Mouse (Mus musculus): ENCODE results near the gene Cacul1. TPM values are rescaled to one million over a fixed set of nuclear protein-coding genes. Genes with fewer than 3 reads are reported as not detected.

Cacul1 gene
- total and polyA plus RNA-seq, 2 experiments = 12.2 to 28.1 TPM

DNA sequence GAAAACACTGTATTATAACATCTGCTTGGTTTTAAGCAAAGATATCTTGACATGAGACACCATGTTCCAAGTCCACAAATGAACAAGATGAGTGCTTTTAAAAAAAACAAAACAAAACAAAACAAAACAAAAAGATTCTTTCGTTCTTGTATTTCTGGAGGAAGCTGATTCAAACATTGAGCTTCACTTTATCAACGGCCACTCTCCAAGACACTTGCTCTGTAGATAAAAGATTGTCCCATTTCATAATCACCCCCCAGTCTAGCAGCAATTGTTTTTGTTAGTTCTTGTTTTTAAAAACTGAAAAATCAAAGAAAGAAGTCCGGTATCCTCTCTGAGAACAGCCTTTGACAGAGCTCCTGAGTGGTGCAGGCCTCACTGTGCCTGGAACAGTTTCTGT lies 52.2 kb downstream of the Cacul1 start:
- Histone ChIP-seq H3K4me1 (ENCODE audit: control insufficient read depth, insufficient read depth, low read length) (peaks cover 10% of the 10 kb centered on the region), H3K79me2 (ENCODE audit: control insufficient read depth, insufficient read depth, low read length) (no peaks in the 10 kb centered on the region), H3K9ac (ENCODE audit: low read depth, low read length) (no peak overlapping the region), H3K4me3 (ENCODE audit: insufficient read depth, low read depth, low read length) (no peak overlapping the region), H3K27me3 (ENCODE audit: control insufficient read depth, insufficient read depth, low read length) (no peaks in the 10 kb centered on the region), H3K27ac (replicated peaks; ENCODE audit: insufficient read depth, low read depth, low read length) (no peak overlapping the region), H3K36me3 (ENCODE audit: control insufficient read depth, insufficient read depth, low read length) (peaks cover 42% of the 10 kb centered on the region)
- no peak for DNase-seq (ENCODE audit: extremely low read depth, low read depth, low spot score)
- 85% methylated on average over 3 of the region's 3 CpGs for WGBS
- TF ChIP-seq POLR2A (IDR thresholded peaks at IDR 0.05; ENCODE audit: extremely low read depth, insufficient read depth, low read length) (no peak), CTCF (IDR thresholded peaks at IDR 0.05; ENCODE audit: low read depth, low read length) (no peak)

GRCm38 (mm10) chr19:60526876-60527275 lies 53.9 kb downstream of the Cacul1 start:
- H3K36me3 ChIP-seq (ENCODE audit: control insufficient read depth, insufficient read depth, low read length) = peaks cover 38% of the 10 kb centered on the region
- no peaks in the 10 kb centered on the region for H3K27me3 ChIP-seq (ENCODE audit: control insufficient read depth, insufficient read depth, low read length)
- H3K4me3 ChIP-seq (ENCODE audit: insufficient read depth, low read depth, low read length) = no peak overlapping the region
- H3K9ac ChIP-seq (ENCODE audit: low read depth, low read length) = no peak overlapping the region
- no peak for DNase-seq (ENCODE audit: extremely low read depth, low read depth, low spot score)
- TF ChIP-seq POLR2A (IDR thresholded peaks at IDR 0.05; ENCODE audit: extremely low read depth, insufficient read depth, low read length) = no peak
- TF ChIP-seq CTCF (IDR thresholded peaks at IDR 0.05; ENCODE audit: low read depth, low read length) = no peak
- 97% methylated on average over 4 of the region's 4 CpGs for WGBS
- no peak overlapping the region for H3K27ac ChIP-seq (replicated peaks; ENCODE audit: insufficient read depth, low read depth, low read length)
- peaks cover 2% of the 10 kb centered on the region; the same call in 1 of the 2 replicates for H3K4me1 ChIP-seq (ENCODE audit: control insufficient read depth, insufficient read depth, low read length)
- no peaks in the 10 kb centered on the region for H3K79me2 ChIP-seq (ENCODE audit: control insufficient read depth, insufficient read depth, low read length)

DNA sequence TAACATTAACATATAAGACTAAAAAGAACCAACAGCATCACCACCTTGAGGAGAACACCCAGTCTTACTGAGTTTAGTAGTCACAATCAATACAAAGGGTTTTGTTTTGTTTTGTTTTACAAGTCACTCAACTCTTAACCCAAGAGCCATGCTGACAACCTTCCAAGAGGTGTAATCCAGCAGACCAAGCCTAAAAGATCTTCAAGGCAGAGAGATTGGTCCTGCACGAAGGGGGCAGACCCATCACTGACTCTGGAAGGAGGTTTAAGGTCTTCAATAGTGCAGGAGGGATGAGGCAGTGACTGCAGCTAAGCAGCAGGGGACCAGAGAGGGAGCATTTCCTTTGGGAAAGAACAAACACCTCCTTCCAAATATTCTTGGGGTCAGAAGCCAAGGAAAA lies 55.7 kb downstream of the Cacul1 start:
- peaks cover 28% of the 10 kb centered on the region for H3K36me3 ChIP-seq (ENCODE audit: control insufficient read depth, insufficient read depth, low read length)
- H3K79me2 ChIP-seq (ENCODE audit: control insufficient read depth, insufficient read depth, low read length) = no peaks in the 10 kb centered on the region
- H3K9ac ChIP-seq (ENCODE audit: low read depth, low read length) = no peak overlapping the region
- H3K4me1 ChIP-seq (ENCODE audit: control insufficient read depth, insufficient read depth, low read length) = no peaks in the 10 kb centered on the region
- no peak for DNase-seq (ENCODE audit: extremely low read depth, low read depth, low spot score)
- WGBS = 82% methylated on average over 1 of the region's 1 CpGs
- no peak for TF ChIP-seq POLR2A (IDR thresholded peaks at IDR 0.05; ENCODE audit: extremely low read depth, insufficient read depth, low read length)
- TF ChIP-seq CTCF (IDR thresholded peaks at IDR 0.05; ENCODE audit: low read depth, low read length) = no peak
- H3K4me3 ChIP-seq (ENCODE audit: insufficient read depth, low read depth, low read length) = no peak overlapping the region
- H3K27ac ChIP-seq (replicated peaks; ENCODE audit: insufficient read depth, low read depth, low read length) = no peak overlapping the region
- no peaks in the 10 kb centered on the region for H3K27me3 ChIP-seq (ENCODE audit: control insufficient read depth, insufficient read depth, low read length)

DNA sequence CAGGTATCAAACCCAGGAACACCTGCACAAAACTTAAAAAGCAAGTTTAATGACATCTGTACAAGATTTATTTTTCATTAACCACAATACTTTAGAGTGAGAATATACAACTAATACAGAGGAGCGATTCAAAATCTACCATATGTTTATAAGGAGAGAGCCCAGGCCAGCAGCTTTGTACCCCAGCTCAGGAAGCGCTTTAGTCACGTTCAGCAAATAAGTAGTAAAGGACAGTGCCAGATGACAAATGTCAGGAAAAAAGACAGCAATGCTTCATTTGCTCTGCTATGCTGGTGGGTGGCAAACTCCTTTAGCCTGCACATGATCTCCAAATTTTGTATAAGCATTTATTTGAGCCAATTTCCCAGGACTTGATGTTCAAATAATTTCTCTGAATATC lies 56.1 kb downstream of the Cacul1 start:
- 93% methylated on average over 3 of the region's 3 CpGs for WGBS
- no peak for TF ChIP-seq POLR2A (IDR thresholded peaks at IDR 0.05; ENCODE audit: extremely low read depth, insufficient read depth, low read length)
- no peak for TF ChIP-seq CTCF (IDR thresholded peaks at IDR 0.05; ENCODE audit: low read depth, low read length)
- H3K79me2 ChIP-seq (ENCODE audit: control insufficient read depth, insufficient read depth, low read length) = no peaks in the 10 kb centered on the region
- no peak overlapping the region for H3K4me3 ChIP-seq (ENCODE audit: insufficient read depth, low read depth, low read length)
- H3K27ac ChIP-seq (replicated peaks; ENCODE audit: insufficient read depth, low read depth, low read length) = no peak overlapping the region
- no peaks in the 10 kb centered on the region for H3K4me1 ChIP-seq (ENCODE audit: control insufficient read depth, insufficient read depth, low read length)
- H3K9ac ChIP-seq (ENCODE audit: low read depth, low read length) = no peak overlapping the region
- H3K27me3 ChIP-seq (ENCODE audit: control insufficient read depth, insufficient read depth, low read length) = no peaks in the 10 kb centered on the region
- H3K36me3 ChIP-seq (ENCODE audit: control insufficient read depth, insufficient read depth, low read length) = peaks cover 24% of the 10 kb centered on the region
- DNase-seq (ENCODE audit: extremely low read depth, low read depth, low spot score) = no peak

- H3K27ac ChIP-seq (replicated peaks; ENCODE audit: insufficient read depth, low read depth, low read length) = no peak overlapping the region
- H3K36me3 ChIP-seq (ENCODE audit: control insufficient read depth, insufficient read depth, low read length) = peaks cover 4% of the 10 kb centered on the region
- H3K79me2 ChIP-seq (ENCODE audit: control insufficient read depth, insufficient read depth, low read length) = no peaks in the 10 kb centered on the region
- H3K4me3 ChIP-seq (ENCODE audit: insufficient read depth, low read depth, low read length) = no peak overlapping the region
- H3K4me1 ChIP-seq (ENCODE audit: control insufficient read depth, insufficient read depth, low read length) = no peaks in the 10 kb centered on the region
- H3K27me3 ChIP-seq (ENCODE audit: control insufficient read depth, insufficient read depth, low read length) = no peaks in the 10 kb centered on the region
- no peak overlapping the region for H3K9ac ChIP-seq (ENCODE audit: low read depth, low read length)
- WGBS = 95% methylated on average over 3 of the region's 3 CpGs
- TF ChIP-seq POLR2A (IDR thresholded peaks at IDR 0.05; ENCODE audit: extremely low read depth, insufficient read depth, low read length) = no peak
- no peak for DNase-seq (ENCODE audit: extremely low read depth, low read depth, low spot score)
Measured at GRCm38 (mm10) chr19:60520131-60520530, 60.7 kb downstream of the Cacul1 start.

- no peak for TF ChIP-seq POLR2A (IDR thresholded peaks at IDR 0.05; ENCODE audit: extremely low read depth, insufficient read depth, low read length)
- TF ChIP-seq CTCF (IDR thresholded peaks at IDR 0.05; ENCODE audit: low read depth, low read length) = no peak
- no peaks in the 10 kb centered on the region for H3K79me2 ChIP-seq (ENCODE audit: control insufficient read depth, insufficient read depth, low read length)
- H3K4me3 ChIP-seq (ENCODE audit: insufficient read depth, low read depth, low read length) = no peak overlapping the region
- H3K4me1 ChIP-seq (ENCODE audit: control insufficient read depth, insufficient read depth, low read length) = no peaks in the 10 kb centered on the region
- H3K36me3 ChIP-seq (ENCODE audit: control insufficient read depth, insufficient read depth, low read length) = no peaks in the 10 kb centered on the region
- H3K27ac ChIP-seq (replicated peaks; ENCODE audit: insufficient read depth, low read depth, low read length) = no peak overlapping the region
- 62% methylated on average over 2 of the region's 2 CpGs for WGBS
- H3K9ac ChIP-seq (ENCODE audit: low read depth, low read length) = no peak overlapping the region
- no peaks in the 10 kb centered on the region for H3K27me3 ChIP-seq (ENCODE audit: control insufficient read depth, insufficient read depth, low read length)
- no peak for DNase-seq (ENCODE audit: extremely low read depth, low read depth, low spot score)
Measured at GRCm38 (mm10) chr19:60515064-60515463, 65.8 kb downstream of the Cacul1 start.

Measured in liver, adult 2 months (tissue).